Mouse (Mus musculus): ENCODE measurements at regions not wholly inside any gene's neighbourhood (a gene's known extent, or its start where the extent isn't known, plus 50 kb on each side); places are given as distances from the start of the nearest gene placed in this dataset.

DNA sequence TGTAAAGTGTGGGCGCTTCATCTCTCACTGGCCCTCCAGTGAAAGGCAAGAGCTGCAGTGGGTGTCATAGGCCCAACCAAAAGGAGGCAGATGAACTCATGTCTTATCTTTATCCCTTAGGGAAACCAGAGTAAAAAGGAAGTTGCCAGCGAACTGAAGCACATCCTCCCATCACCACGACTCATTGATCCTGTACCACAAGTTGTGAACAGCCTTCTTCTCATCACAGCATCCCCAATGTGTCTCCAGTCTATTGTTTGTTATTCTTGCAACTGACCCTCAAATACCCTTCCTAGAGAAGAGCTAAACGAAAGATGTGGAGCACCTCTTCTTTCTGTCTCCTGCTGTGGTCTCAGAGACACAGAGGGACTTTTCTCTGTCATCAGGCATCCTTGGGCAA, 570.5 kb upstream of the Cdh5 start:
- TF ChIP-seq CTCF (IDR thresholded peaks at IDR 0.05; ENCODE audit: low read depth, low read length) (no peak), POLR2A (IDR thresholded peaks at IDR 0.05; ENCODE audit: extremely low read depth, insufficient read depth, low read length) (no peak)
